Mouse (Mus musculus) left cerebral cortex, adult 6 months (tissue): ENCODE data around the gene Srcin1. TPM values are rescaled to one million over a fixed set of nuclear protein-coding genes. Genes with fewer than 3 reads are reported as not detected.

Experiments used
- long read RNA-seq, 2 experiments: library from polyadenylated mRNA; unstranded; transcript quantifications; one replicate each; pipeline ENCODE4 v2.0.0; 2019 to 2020
- polyA plus RNA-seq: library from polyadenylated mRNA; unstranded; fragments of <200 nt; fragmentation: Nextera tagmentation; gene quantifications from 2 replicates; pipeline ENCODE4 v1.2.3, GENCODE M21; 2021

Srcin1 gene
- polyA plus RNA-seq, result 5.1 and 15.8 TPM in 2 replicates
- long read RNA-seq, experiment 1, partial matches to known transcripts, result 7 of 22 reads
- long read RNA-seq, experiment 1, other reads (novel, unspliced or antisense), result 15 of 22 reads
- long read RNA-seq, experiment 2, partial matches to known transcripts, result 1 of 26 reads
- long read RNA-seq, experiment 2, other reads (novel, unspliced or antisense), result 25 of 26 reads

DNA sequence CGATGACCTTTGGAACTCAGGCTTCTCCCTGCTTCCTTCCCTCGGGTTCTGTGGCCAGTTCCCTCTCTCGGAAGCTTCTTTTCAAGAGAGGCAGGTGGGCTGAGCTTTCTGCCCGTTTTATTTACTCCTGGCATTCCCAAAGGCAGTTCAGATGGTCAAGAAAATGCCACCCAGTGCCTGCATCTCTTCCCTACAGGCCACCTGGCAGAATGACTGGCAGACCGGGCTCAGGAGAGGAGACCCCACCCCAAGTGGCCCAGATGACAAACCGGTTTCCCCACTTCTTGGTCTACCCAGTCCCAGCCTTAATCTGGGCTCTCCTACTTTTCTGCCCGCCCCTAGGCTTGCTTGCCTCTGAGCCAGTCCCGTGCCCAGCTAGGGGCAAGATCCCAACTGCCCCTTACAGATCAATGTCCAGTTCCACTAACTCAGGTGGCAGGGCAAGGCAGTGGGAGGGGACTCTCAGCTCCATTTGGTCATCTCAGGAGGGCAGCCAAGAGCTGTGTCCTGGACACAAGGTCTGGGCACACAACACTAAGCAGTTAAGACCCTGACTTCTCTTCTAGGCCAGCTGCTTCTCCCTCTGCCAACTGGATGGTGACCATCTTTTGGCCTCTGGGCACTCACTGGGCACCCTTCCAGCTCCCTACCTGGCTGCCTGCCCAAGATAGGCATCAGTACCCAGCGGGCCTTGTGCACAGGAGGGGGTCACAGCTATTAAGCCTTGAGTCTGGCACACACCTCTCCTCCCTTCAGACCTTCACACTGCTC, at the start of gene Srcin1:
Gene Srcin1, minus strand, starts transcription at position 51 of the 771 bp plus-strand sequence.

DNA sequence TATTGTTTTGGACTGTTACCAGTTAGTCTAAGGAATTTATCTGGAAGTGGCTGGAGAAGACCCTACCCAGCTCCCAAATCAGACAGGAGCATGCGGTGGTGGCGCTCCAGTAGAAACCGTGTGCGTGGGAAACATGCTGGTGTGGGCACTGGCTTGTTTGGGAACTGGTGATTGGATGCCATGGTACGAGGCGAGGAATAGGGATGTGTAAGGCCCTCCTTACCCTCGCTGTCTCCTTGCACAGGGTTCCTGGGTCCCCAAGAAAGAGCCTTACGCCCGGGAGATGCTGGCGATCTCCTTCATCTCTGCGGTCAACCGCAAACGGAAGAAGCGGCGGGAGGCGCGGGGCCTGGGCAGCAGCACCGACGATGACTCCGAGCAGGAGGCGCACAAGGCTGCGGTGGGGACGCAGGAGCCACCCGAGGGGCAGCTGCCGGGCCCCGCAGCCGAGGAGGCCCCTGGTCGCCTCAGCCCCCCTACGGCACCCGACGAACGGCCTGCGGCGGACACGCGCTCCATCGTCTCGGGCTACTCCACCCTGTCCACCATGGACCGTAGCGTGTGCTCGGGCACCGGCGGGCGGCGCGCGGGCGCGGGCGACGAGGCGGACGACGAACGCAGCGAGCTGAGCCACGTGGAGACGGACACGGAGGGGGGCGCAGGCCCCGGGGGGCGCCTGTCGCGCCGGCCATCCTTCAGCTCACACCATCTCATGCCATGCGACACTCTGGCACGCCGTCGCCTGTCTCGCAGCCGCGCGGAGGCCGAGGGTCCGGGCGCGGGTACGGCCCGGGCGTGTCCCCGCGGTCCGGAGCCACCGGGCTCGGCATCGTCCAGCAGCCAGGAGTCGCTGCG, 75.9 kb downstream of the Srcin1 start, which contains the start of gene 4933428G20Rik:
Gene 4933428G20Rik, minus strand, starts transcription at position 476 of the 855 bp plus-strand sequence.

Other genes starting within 250 kb of the Srcin1 start
- 0.03 and 0.11 TPM in 2 replicates for gene Gpr179, start 224.1 kb downstream of the Srcin1 start, polyA plus RNA-seq
- gene Socs7, start 213.6 kb downstream of the Srcin1 start, polyA plus RNA-seq, result 5.8 and 6.8 TPM in 2 replicates
- 7.0 and 20.0 TPM in 2 replicates for gene Arhgap23, start 160.7 kb downstream of the Srcin1 start, polyA plus RNA-seq
- 0.08 TPM in 1 of 2 replicates, not detected in the other for gene 4933428G20Rik, start 75.8 kb downstream of the Srcin1 start, polyA plus RNA-seq
- gene Epop, start 53.5 kb upstream of the Srcin1 start, polyA plus RNA-seq, result 5.4 and 70.5 TPM in 2 replicates
- 4.9 and 7.0 TPM in 2 replicates for gene Mllt6, start 87.2 kb upstream of the Srcin1 start, polyA plus RNA-seq
- 79.1 and 82.1 TPM in 2 replicates for gene Cisd3, start 109.6 kb upstream of the Srcin1 start, polyA plus RNA-seq
- 3.4 and 5.3 TPM in 2 replicates for gene Pcgf2, start 124.3 kb upstream of the Srcin1 start, polyA plus RNA-seq
- 369 and 399 TPM in 2 replicates for gene Psmb3, start 127.2 kb upstream of the Srcin1 start, polyA plus RNA-seq
- gene Pip4k2b, start 168.5 kb upstream of the Srcin1 start, polyA plus RNA-seq, result 2.9 and 3.2 TPM in 2 replicates
- 7.0 and 7.1 TPM in 2 replicates for gene Cwc25, start 190.4 kb upstream of the Srcin1 start, polyA plus RNA-seq
- gene 1700001P01Rik, start 199.7 kb upstream of the Srcin1 start, polyA plus RNA-seq, result 0.40 TPM in 1 of 2 replicates, not detected in the other
- gene Rpl23, start 206.3 kb upstream of the Srcin1 start, polyA plus RNA-seq, result 578 and 861 TPM in 2 replicates
- gene Lasp1, start 222.8 kb upstream of the Srcin1 start, polyA plus RNA-seq, result 49.7 and 74.1 TPM in 2 replicates